Mouse (Mus musculus) MEL-GATA-1-ER (cell line): Measurements from ENCODE around the gene Mei1.

Source experiments
- DNase-seq: peaks from one replicate; pipeline ENCODE4 v3.0.0-alpha.2; 2012; ENCODE audit warnings: low read depth; ENCODE audit errors: extremely low read depth

The Mei1 gene

GRCm38 (mm10) chr15:82170437-82171377 is 100.9 kb downstream of the Mei1 start:
- no peak for DNase-seq

GRCm38 (mm10) chr15:82172648-82173047 is 102.9 kb downstream of the Mei1 start:
- no peak for DNase-seq

- DNase-seq = no peak
Observed at GRCm38 (mm10) chr15:82175091-82175490, 105.3 kb downstream of the Mei1 start.
